Comparison of ENCODE assay signal across 12 mouse cellular contexts in genomic region chr11:98873900-98874299, GRCm38 (mm10). TPM values are rescaled to one million over a fixed set of nuclear protein-coding genes. Genes with fewer than 3 reads are reported as not detected.
DNase-seq lines count a peak whose midpoint lies in the region; ATAC-seq and TF ChIP-seq lines count a peak whose summit lies in the region.
"Had no signal": no experiment of that assay in that cellular context is flagged by ENCODE, and none has a peak within 500 bp of the region (broad histone marks: within the 10 kb centered on the region; RNA-seq: fewer than 3 reads in every experiment).

No protein-coding gene starts in this region.

- no peak overlapping the region for H3K4me3 ChIP-seq in heart, adult 2 months
- H3K4me3 ChIP-seq in liver, embryonic 14.5 days (ENCODE audit: insufficient read depth in 1 of 2, low read depth in 2 of 2, low read length in 2 of 2): no peak overlapping the region

- H3K9me3 ChIP-seq in liver, embryonic 14.5 days (ENCODE audit: control insufficient read depth, low read length): no peaks in the 10 kb centered on the region

- H3K79me2 ChIP-seq in heart, adult 2 months (replicated peaks; ENCODE audit: control insufficient read depth, insufficient read depth, low read length): peaks cover 6% of the 10 kb centered on the region

- no peak overlapping the region for H3K4me2 ChIP-seq in liver, embryonic 14.5 days (ENCODE audit: low read depth)

- TF ChIP-seq EP300 in heart, adult 2 months (IDR thresholded peaks at IDR 0.05; ENCODE audit: insufficient read depth, low read depth, low read length): 0 out of 2 replicates have a peak, but pooled peaks have one; percentile 43
- TF ChIP-seq EP300 in liver, embryonic 14.5 days (IDR thresholded peaks at IDR 0.05; ENCODE audit: low read depth): no peak

- no peak for TF ChIP-seq CTCF in heart, adult 2 months (IDR thresholded peaks at IDR 0.05)
- no peak for TF ChIP-seq CTCF in liver, embryonic 14.5 days (IDR thresholded peaks at IDR 0.05; ENCODE audit: low read depth)

- no peaks in the 10 kb centered on the region for H3K27me3 ChIP-seq in heart, adult 2 months (ENCODE audit: control insufficient read depth, insufficient read depth, low read length)
- H3K27me3 ChIP-seq in liver, embryonic 14.5 days (ENCODE audit: control insufficient read depth, insufficient read depth, low read length): no peaks in the 10 kb centered on the region
- H3K27me3 ChIP-seq: CH12.LX had no signal

- no peak for TF ChIP-seq POLR2A in heart, adult 2 months (IDR thresholded peaks at IDR 0.05; ENCODE audit: insufficient read depth, low read depth, low read length)

- intact Hi-C loops in heart, adult 2 months (cut with DNase I): no loop called here
- intact Hi-C loops in heart, postnatal 25 days (cut with DNase I): no loop called here

- H3K4me1 ChIP-seq in heart, adult 2 months (ENCODE audit: control insufficient read depth, insufficient read depth, low read length): peaks cover 6% of the 10 kb centered on the region
- H3K4me1 ChIP-seq in liver, embryonic 14.5 days (replicated peaks; ENCODE audit: control insufficient read depth in 2 of 2, insufficient read depth in 2 of 2, low read length in 1 of 2): peaks cover 7 to 8% of the 10 kb centered on the region in 2 experiments

- WGBS in heart, adult 2 months: 56% methylated on average over 9 of the region's 9 CpGs
- 62% methylated on average over 9 of the region's 9 CpGs for WGBS in liver, embryonic 14.5 days (ENCODE audit: insufficient replicate concordance)

- H3K27ac ChIP-seq in heart, adult 2 months: peak overlapping the region; percentile 33; the same call in 1 of the 2 replicates
- no peak overlapping the region for H3K27ac ChIP-seq in liver, embryonic 14.5 days

- peak; percentile 43 to 69 for DNase-seq in heart, adult 2 months
- DNase-seq in heart, postnatal 25 days (ENCODE audit: low spot score): no peak
- no peak for DNase-seq in liver, embryonic 14.5 days (ENCODE audit: low read depth in 3 of 3, low spot score in 3 of 3)
- DNase-seq in right cerebral cortex, adult 2 months (ENCODE audit: low spot score in 2 of 2): no peak
- no peak for DNase-seq in left cerebral cortex, adult 9 months (ENCODE audit: low spot score in 2 of 2)
- DNase-seq in right cerebral cortex, postnatal 10 days (ENCODE audit: low spot score in 2 of 2): no peak
- DNase-seq: gastrocnemius, postnatal 10 days; left cerebral cortex, postnatal 4 days had no signal

- H3K36me3 ChIP-seq in heart, adult 2 months (ENCODE audit: control insufficient read depth, insufficient read depth, low read length): no peaks in the 10 kb centered on the region; the same call in 1 of the 2 replicates
- peaks cover 2% of the 10 kb centered on the region for H3K36me3 ChIP-seq in liver, embryonic 14.5 days (replicated peaks; ENCODE audit: control insufficient read depth, insufficient read depth, low read depth)

- ATAC-seq in common myeloid progenitor, adult 5-6 weeks (replicated peaks; ENCODE audit: low read depth, poor library complexity, severe bottlenecking): peak; percentile 65
- ATAC-seq in liver, embryonic 14.5 days (ENCODE audit: insufficient read depth): peak; percentile 69
- ATAC-seq in megakaryocyte-erythroid progenitor cell, adult 5-6 weeks (replicated peaks; ENCODE audit: low FRiP score, low TSS enrichment, poor library complexity, severe bottlenecking): peak; percentile 97
- ATAC-seq: midbrain, embryonic 16.5 days had no signal

- H3K9ac ChIP-seq in heart, adult 2 months (ENCODE audit: low read depth, low read length): no peak overlapping the region
- H3K9ac ChIP-seq in liver, embryonic 14.5 days (replicated peaks): no peak overlapping the region; the same call in 1 of the 2 replicates

RNA-seq across cellular contexts. Expression of gene Wipf2, which starts 10.5 kb away (rescaled TPM):
- total RNA-seq in heart, adult 2 months (2021): 1 to 10 TPM; 9.1 to 9.6 TPM
- 4.0 and 5.1 TPM in 2 replicates for polyA plus RNA-seq in heart, adult 2 months (2012; rRNA removed)
- total RNA-seq in heart, postnatal 25 days (2021): 10 to 100 TPM in 1 of 2 experiments, 1 to 10 TPM in 1; 7.8 to 11.2 TPM
- total RNA-seq in common myeloid progenitor, adult 5-6 weeks (2017): 4.6 and 6.4 TPM in 2 replicates
- 2.0 and 2.1 TPM in 2 replicates for polyA plus RNA-seq in liver, embryonic 14.5 days (2012; rRNA removed)
- 1.1 and 1.4 TPM in 2 replicates for polyA plus RNA-seq in liver, embryonic 14.5 days (2014; fragmentation: Nextera tagmentation; extraction: Ambion mirVana)
- 23.5 and 26.9 TPM in 2 replicates for total RNA-seq in megakaryocyte-erythroid progenitor cell, adult 5-6 weeks (2014; fragmentation: Nextera tagmentation)
- total RNA-seq in megakaryocyte-erythroid progenitor cell, adult 5-6 weeks (2017): 3.6 and 4.4 TPM in 2 replicates

RNA-seq across cellular contexts. Expression of gene Cdc6, which starts 33.7 kb away (rescaled TPM):
- under 1 TPM; 0.13 to 0.32 TPM for total RNA-seq in heart, adult 2 months (2021)
- 0.14 and 0.26 TPM in 2 replicates for polyA plus RNA-seq in heart, adult 2 months (2012; rRNA removed)
- total RNA-seq in heart, postnatal 25 days (2021): under 1 TPM; 0.28 to 0.52 TPM
- 41.1 and 47.2 TPM in 2 replicates for total RNA-seq in common myeloid progenitor, adult 5-6 weeks (2017)
- 16.9 and 28.6 TPM in 2 replicates for polyA plus RNA-seq in liver, embryonic 14.5 days (2012; rRNA removed)
- 64.1 and 71.0 TPM in 2 replicates for polyA plus RNA-seq in liver, embryonic 14.5 days (2014; fragmentation: Nextera tagmentation; extraction: Ambion mirVana)
- 85.0 and 101 TPM in 2 replicates for total RNA-seq in megakaryocyte-erythroid progenitor cell, adult 5-6 weeks (2014; fragmentation: Nextera tagmentation)
- 67.8 and 78.7 TPM in 2 replicates for total RNA-seq in megakaryocyte-erythroid progenitor cell, adult 5-6 weeks (2017)

RNA-seq across cellular contexts. Expression of gene Rapgefl1, which starts 37.3 kb away (rescaled TPM):
- under 1 TPM; 0.50 to 0.77 TPM for total RNA-seq in heart, adult 2 months (2021)
- 2.8 and 3.0 TPM in 2 replicates for polyA plus RNA-seq in heart, adult 2 months (2012; rRNA removed)
- total RNA-seq in heart, postnatal 25 days (2021): under 1 TPM; 0.60 to 0.78 TPM
- 0.53 and 0.64 TPM in 2 replicates for total RNA-seq in common myeloid progenitor, adult 5-6 weeks (2017)
- 0.52 and 0.55 TPM in 2 replicates for polyA plus RNA-seq in liver, embryonic 14.5 days (2012; rRNA removed)
- polyA plus RNA-seq in liver, embryonic 14.5 days (2014; fragmentation: Nextera tagmentation; extraction: Ambion mirVana): 0.05 and 0.06 TPM in 2 replicates
- total RNA-seq in megakaryocyte-erythroid progenitor cell, adult 5-6 weeks (2014; fragmentation: Nextera tagmentation): 2.2 TPM in 1 of 2 replicates, not detected in the other
- total RNA-seq in megakaryocyte-erythroid progenitor cell, adult 5-6 weeks (2017): 1.7 TPM in 1 of 2 replicates, not detected in the other

RNA-seq across cellular contexts. Expression of gene Rara, which starts 53.7 kb away (rescaled TPM):
- total RNA-seq in heart, adult 2 months (2021): 10 to 100 TPM; 10.1 to 12.8 TPM
- polyA plus RNA-seq in heart, adult 2 months (2012; rRNA removed): 7.1 and 10.9 TPM in 2 replicates
- 10 to 100 TPM; 11.8 TPM for total RNA-seq in heart, postnatal 25 days (2021)
- 1.2 and 5.6 TPM in 2 replicates for total RNA-seq in common myeloid progenitor, adult 5-6 weeks (2017)
- polyA plus RNA-seq in liver, embryonic 14.5 days (2012; rRNA removed): 1.9 and 2.3 TPM in 2 replicates
- 3.0 and 3.2 TPM in 2 replicates for polyA plus RNA-seq in liver, embryonic 14.5 days (2014; fragmentation: Nextera tagmentation; extraction: Ambion mirVana)
- 7.8 and 15.9 TPM in 2 replicates for total RNA-seq in megakaryocyte-erythroid progenitor cell, adult 5-6 weeks (2014; fragmentation: Nextera tagmentation)
- total RNA-seq in megakaryocyte-erythroid progenitor cell, adult 5-6 weeks (2017): 2.2 and 3.0 TPM in 2 replicates

Comparison
In these comparisons a context has a peak if more than half of its experiments do, and no peak if none do; other contexts are left out.
1. DNase-seq: peak in heart, adult 2 months (2 of 2); none in heart, postnatal 25 days (single experiment), liver, embryonic 14.5 days (0 of 3), right cerebral cortex, adult 2 months (0 of 2), left cerebral cortex, adult 9 months (0 of 2) and right cerebral cortex, postnatal 10 days (0 of 2).
2. RNA of gene Cdc6, which starts 33.7 kb away (total RNA-seq): 67.8 to 101 TPM in megakaryocyte-erythroid progenitor cell, adult 5-6 weeks and 41.1 to 47.2 TPM in common myeloid progenitor, adult 5-6 weeks; 0.28 to 0.52 TPM in heart, postnatal 25 days and 0.13 to 0.32 TPM in heart, adult 2 months; every median in the first group is over 10 times any median in the second.
3. Peak in every context shown above with its lines, with median percentiles within 50 percentile points of each other: ATAC-seq.